Mouse (Mus musculus): ENCODE results near the gene Lce1a2.
"Not testable (repeated sequence)": the region's sequence is repeated elsewhere in the genome, so short reads cannot be mapped to it uniquely, and the experiment has no call there.

Lce1a2 gene

DNA sequence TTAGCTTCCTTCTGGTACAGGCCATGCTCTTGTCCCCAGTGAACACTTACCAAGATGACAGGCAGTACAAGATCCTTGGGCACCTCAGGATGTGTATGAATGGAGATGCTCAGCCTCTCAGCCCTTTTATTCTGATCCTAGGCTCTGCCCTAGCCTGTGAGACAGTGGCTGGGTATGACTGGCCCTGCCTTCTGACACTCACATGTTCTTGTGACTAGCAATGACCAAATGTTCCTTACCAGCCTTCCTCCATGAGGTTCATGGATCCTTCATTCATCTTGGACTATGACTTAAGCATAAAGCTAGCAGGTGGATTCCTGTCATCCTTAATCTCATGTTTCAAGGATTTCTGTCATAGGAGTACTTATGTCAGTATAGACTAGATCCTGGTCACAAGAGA lies at the start of gene Lce1a2:
Lce1a2 (minus strand) TSS at position 101 of the 400 bp plus-strand sequence.
- DNase-seq (ENCODE audit: low spot score): no peak

DNA sequence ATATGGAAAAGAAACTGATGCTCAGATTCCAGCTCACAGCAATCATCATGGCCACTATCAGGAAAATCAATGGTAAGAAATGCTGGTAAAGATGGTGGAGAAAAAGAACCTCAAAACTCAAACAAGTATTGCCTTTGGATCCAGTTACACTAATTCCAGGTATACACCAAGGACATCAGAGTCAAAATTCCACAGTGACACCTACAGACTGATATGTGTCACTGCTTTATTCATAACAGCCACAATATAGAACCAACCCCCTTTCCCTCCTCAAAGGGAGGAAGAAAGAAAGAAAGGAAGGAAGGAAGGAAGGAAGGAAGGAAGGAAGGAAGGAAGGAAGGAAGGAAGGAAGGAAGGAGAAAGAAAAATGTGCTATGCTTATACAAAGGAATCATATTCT lies 45.0 kb upstream of the Lce1a2 start:
- no peak for DNase-seq (ENCODE audit: low spot score)

DNA sequence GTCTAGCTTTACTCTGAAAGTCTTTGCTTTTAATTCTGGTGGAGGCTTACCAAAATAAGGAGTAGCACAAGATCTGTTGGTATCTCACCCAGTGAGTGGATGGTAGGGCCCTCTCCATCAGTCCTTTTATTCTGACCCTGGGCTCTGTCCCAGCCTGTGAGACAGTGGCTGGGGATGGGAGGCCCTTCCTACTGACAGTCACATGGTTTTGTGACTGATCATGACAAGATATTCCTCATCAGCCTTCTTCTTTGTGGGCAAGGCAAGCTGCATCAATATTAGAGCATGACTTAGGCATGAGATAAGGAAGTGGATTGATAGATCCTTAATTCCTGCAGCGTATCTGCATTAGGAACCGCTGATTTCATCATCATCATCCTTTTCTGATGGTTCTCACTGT lies 38.9 kb upstream of the Lce1a2 start, which contains the start of gene Lce1e:
Lce1e (minus strand) TSS at position 101 of the 400 bp plus-strand sequence.
- no peak for DNase-seq (ENCODE audit: low spot score)

DNA sequence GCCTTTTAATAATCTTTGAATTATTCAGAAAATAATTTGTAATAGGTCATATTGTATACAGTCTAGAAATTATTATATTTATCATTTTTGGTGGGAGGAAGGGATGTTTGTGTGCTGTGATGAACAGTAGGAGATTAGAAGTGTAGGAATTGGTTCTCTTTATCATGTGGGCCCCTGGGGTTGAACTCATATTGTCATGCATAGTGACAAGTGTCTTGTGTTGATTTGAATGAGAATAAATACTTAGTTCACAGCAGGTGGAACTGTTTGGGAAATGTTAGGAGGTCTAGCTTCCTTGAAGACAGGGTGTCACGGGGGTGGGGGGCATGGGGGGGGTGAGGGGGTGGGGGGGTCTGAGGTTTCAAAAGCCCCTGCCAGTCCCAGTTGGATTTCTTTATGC lies 24.5 kb upstream of the Lce1a2 start:
- no peak for DNase-seq (ENCODE audit: low spot score)

DNA sequence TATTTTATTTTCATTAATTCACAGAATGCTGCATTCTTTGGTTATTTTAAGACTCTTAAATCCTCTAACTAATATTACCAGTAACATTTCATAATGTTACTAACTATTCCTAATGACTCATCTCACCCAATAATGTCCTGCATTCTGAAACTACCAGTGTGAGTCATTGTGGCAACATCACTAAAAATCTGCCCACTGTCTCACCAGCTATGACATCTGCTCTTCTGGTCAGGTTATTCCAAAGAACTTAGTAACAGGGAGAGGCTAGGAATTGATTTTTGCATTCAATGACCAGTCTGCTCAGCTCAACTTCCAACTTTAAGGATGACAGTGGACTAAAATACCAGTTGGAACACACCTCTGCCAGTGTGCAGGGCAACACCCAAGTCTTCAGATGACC lies 21.6 kb upstream of the Lce1a2 start:
- no peak for DNase-seq (ENCODE audit: low spot score)

DNA sequence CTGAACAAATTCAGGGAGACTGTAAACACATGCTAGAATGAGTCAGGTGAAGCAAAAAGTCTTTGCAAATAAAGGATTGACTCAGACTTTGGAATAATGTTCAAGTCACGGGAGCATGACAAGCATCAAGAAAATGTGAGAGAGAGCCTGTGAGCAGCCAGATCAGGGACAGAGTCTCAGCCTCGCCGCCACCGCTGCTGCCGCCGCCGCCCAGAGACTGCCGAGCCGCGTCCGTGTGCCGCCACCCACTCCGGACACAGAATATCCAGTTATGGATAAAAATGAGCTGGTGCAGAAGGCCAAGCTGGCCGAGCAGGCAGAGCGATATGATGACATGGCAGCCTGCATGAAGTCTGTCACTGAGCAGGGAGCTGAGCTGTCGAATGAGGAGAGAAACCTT lies 19.0 kb upstream of the Lce1a2 start:
- not testable (repeated sequence) for DNase-seq (ENCODE audit: low spot score)

DNA sequence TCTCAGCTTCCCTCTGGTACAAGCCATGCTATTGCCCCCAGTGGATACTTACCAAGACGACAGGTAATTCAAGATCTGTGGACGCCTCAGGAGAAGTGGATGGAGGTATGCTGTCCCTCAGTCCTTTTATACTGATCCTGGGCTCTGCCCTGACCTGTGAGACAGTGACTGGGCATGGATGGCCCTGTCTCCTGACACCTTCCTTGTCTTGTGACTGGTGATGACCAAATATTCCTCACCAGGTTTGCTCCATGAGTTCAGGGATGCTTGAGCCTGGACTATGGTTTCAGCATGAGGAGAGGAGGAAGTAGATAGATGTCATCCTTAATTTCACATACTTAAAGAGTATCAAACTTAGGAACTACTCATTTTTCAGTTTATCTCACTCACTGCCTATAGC lies 17.0 kb upstream of the Lce1a2 start, which contains the start of gene Lce1d:
Lce1d (minus strand) TSS at position 101 of the 400 bp plus-strand sequence.
- DNase-seq (ENCODE audit: low spot score): no peak

DNA sequence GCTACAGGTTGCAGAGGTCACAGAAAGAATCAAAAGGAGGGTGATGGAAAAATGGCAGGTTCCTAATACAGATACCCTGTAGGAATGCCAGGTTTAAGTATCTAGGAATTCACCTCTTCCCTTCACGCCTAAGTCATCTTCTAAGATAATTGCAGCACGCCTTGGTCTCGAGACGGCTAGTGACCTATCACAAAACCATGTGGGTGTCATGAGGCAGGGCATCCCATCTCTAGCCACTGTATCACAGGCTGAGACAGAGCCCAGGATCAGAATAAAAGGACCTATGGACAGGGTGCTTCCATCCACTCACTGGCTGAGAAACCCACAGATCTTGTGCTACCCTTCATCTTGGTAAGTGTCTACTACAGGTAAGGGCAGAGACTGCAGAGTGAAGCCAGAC lies 8.8 kb upstream of the Lce1a2 start, which contains the start of gene Lce1c:
Lce1c (plus strand) TSS at position 301 of the 400 bp plus-strand sequence.
- no peak for DNase-seq (ENCODE audit: low spot score)

DNA sequence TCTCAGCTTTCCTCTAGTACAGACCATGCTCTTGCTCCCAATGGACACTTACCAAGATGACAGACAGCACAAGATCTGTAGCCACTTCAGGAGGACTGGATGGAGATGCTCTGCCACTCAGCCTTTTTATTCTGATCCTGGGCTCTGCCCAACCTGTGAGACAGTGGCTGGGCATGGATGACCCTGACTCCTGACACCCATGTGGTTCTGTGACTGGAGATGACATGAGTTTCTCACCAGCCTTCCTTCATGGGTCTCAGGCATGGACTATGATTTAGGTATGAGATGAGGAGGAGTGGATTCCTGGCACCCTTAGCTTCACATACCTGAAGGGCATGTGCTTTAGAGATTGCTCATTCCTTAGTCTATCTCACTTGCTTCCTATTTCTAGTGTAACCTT lies 13.3 kb downstream of the Lce1a2 start, which contains the start of gene Lce1b:
Lce1b (minus strand) TSS at position 101 of the 400 bp plus-strand sequence.
- DNase-seq (ENCODE audit: low spot score): no peak

DNA sequence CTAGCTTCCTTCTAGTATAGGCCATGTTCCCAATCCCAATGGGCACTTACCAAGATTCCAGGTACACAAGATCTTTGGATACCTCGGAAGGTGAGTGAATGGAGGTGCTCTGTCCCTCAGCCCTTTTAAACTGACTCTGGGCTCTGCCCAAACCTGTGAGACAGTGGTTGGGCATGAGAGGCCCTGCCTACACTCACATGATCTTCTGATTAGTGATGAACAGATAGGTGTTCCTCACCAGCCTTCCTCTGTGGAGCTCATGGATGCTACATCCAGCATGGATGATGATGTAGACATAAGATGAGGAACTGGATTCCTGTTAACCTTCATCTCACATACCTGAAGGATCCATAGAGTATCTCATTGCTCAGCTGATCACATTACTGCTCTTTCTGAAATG lies 21.9 kb downstream of the Lce1a2 start, which contains the start of gene Lce1a1:
Lce1a1 (minus strand) TSS at position 101 of the 400 bp plus-strand sequence.
- no peak for DNase-seq (ENCODE audit: low spot score)

DNA sequence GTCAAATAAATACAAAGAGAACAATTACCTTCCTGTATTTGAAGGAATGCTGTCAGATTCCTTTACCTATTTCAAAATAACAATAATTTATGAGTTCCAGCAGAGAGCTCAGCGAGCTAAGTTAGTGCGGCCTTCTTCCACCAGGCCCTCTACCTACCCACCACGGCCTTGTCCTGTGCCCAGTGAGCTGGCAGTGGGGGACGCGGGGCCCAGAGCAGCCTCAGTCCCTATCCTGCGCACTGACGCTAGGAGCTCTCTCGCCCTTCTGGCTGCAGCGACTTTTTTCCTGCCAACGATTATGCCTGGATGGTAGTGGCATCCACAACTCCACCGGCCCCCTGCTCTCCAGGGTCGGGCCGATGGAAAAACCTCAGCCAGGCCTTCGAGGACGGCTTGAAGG lies 30.3 kb downstream of the Lce1a2 start:
- DNase-seq (ENCODE audit: low spot score): no peak

DNA sequence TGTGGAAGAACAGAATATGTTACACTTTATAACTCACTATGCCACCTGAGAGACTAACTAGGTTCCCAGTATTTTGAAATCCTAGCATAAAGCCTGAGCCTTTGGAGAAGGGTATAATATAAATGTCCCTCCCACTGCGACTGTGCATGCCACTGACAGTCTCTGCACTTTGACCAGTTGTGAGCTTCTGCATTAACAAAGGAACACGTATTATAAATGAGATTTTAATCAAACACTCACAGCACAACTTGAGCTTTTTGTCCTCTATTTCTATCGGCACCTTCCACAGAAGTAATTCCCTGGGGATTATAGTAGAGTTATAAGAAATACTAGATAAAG lies 31.5 kb downstream of the Lce1a2 start:
- no peak for DNase-seq (ENCODE audit: low spot score)

DNA sequence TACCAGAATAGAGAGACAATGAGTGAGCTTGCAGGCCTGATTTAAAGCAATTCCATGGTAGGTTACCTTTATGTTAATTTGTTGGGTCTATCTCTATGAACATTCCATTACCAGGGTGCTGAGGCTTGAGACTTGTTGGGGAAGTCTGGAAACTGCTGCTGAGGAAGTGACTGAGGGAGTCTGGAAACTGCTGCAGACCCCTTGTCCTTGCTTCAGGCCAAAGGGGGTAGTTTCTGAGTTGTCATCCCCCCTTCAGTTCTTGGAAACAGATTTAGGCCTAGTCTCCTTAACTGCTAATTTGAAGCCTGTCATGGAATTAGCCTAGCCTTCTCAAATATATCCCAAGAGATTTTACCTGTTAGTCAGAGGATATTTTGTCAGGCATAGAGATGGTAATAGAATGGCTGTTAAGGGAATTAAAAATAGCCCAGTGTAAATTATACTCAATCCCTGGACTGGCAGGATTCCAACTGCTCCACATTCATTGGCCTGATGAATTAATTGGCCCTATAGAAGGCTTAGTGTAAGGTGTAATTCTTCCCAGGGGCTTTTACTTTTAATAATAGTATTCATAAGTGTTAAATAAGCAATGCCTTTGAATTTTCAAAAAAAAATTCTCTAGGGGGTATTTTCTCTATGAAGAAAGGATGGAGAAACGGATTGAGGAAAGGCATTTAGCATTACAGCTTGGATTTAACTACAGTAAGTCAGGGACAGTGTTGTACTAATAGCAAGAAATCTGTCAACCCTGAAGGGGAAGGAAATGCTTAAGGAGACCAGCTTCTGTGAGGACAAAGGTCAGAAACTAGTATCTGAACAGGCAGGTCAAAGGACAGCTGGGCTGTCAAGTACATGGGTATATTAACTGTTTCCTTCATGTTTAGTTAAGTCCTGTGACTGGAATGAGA lies 32.1 kb downstream of the Lce1a2 start:
- no peak for DNase-seq (ENCODE audit: low spot score)

DNA sequence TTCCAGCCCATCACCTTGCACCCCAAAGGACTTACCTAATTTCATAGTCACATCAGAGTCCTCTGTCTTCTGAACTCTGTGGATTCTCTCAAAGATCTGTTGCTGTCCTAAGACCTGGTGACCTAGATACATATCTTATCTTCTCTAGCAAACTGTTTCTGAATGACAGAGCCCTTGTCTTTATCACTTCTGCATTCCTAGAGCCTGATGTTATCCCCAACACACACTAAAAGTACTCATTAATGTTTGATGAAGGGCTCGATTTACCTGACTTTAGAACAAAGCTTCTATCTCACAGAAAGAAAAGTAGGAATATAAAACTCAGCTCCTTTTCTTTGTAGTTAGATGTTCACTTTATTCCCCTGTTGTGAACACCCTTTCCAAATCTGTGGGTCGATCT lies 48.6 kb downstream of the Lce1a2 start, which contains the start of gene Lce6a:
Lce6a (minus strand) TSS at position 101 of the 400 bp plus-strand sequence.
- no peak for DNase-seq (ENCODE audit: low spot score)
